9 mouse cellular contexts compared by ENCODE assay signal in the genomic region with DNA sequence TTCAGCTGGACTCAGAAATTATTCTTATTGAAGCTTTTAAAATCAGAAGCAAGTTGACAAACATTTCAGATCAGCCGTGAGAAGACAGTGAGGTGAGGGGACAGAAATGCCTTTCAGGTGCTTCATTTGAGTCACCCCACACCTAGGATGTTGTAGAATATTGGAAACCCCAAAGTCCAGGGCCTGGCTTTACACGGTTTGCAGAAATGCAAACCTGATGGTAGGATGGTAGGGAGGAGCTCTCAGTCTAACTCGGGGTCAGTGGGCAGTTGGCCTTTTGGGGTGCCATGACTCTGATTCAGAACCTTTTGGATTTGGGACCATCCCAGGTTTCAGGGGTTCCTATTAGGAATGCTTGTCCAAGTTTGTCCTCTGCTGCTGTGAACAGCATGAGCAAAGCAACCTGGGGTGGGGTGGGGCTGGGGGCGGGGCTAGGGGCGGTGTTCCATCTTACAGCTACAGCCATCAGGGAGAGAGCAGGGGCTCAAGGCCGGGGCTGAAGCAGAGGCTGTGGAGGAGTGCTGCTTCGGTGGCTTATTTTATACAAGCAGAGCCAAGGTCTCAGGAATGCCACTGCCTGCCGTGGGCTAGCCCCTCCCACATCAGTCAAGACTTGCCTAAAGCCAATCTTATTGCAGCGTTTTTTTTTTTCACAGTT.
DNase-seq lines count a peak whose midpoint lies in the region; ATAC-seq and TF ChIP-seq lines count a peak whose summit lies in the region.
"Had no signal": no experiment of that assay in that cellular context is flagged by ENCODE, and none has a peak within 500 bp of the region (broad histone marks: within the 10 kb centered on the region; RNA-seq: fewer than 3 reads in every experiment).

No protein-coding gene starts in this region.

- 0 out of 2 replicates have a peak, but pooled peaks cover 8% of the 10 kb centered on the region for H3K27me3 ChIP-seq in intestine, embryonic 16.5 days (replicated peaks; ENCODE audit: control insufficient read depth, insufficient read depth, low read length)
- peaks cover 18% of the 10 kb centered on the region for H3K27me3 ChIP-seq in midbrain, embryonic 10.5 days (ENCODE audit: low read depth, poor library complexity, severe bottlenecking)

- peak; percentile 73 for ATAC-seq in intestine, embryonic 16.5 days

- in situ Hi-C loops in ES-E14 (cut with MboI; ENCODE audit: low sequenced_read_pairs in 2 of 2, unreplicated experiment in 2 of 2): no loop called here

- H3K9me3 ChIP-seq in ES-E14 (ENCODE audit: control insufficient read depth, insufficient read depth, low read depth, low read length): no peaks in the 10 kb centered on the region
- H3K9me3 ChIP-seq in intestine, embryonic 16.5 days (ENCODE audit: control insufficient read depth, low read length): no peaks in the 10 kb centered on the region
- H3K9me3 ChIP-seq in midbrain, embryonic 10.5 days (replicated peaks): no peaks in the 10 kb centered on the region

- H3K4me3 ChIP-seq in ES-E14 (ENCODE audit: insufficient read depth in 1 of 2, low read depth in 1 of 2, low read length in 2 of 2, poor library complexity in 1 of 2, severe bottlenecking in 1 of 2): 0 out of 4 replicates have a peak overlapping the region, but pooled peaks of 1 of the 2 experiments have one; percentile 5
- no peak overlapping the region; the same call in 1 of the 2 replicates for H3K4me3 ChIP-seq in intestine, embryonic 16.5 days (ENCODE audit: low read length)
- H3K4me3 ChIP-seq in midbrain, embryonic 10.5 days: peak overlapping the region; percentile 64

- H3K4me1 ChIP-seq in ES-E14 (ENCODE audit: control insufficient read depth in 2 of 2, insufficient read depth in 2 of 2, low read length in 2 of 2, poor library complexity in 1 of 2): peaks cover 0 to 4% of the 10 kb centered on the region in 2 experiments; a peak in 2 of 4 replicates
- H3K4me1 ChIP-seq in intestine, embryonic 16.5 days (ENCODE audit: control insufficient read depth, insufficient read depth, low read length): peaks cover 13% of the 10 kb centered on the region; the same call in 1 of the 2 replicates
- H3K4me1 ChIP-seq in midbrain, embryonic 10.5 days: peaks cover 47% of the 10 kb centered on the region

- H3K36me3 ChIP-seq in ES-E14 (ENCODE audit: control insufficient read depth, insufficient read depth, low read length, poor library complexity, severe bottlenecking): no peaks in the 10 kb centered on the region
- no peaks in the 10 kb centered on the region for H3K36me3 ChIP-seq in intestine, embryonic 16.5 days (ENCODE audit: control insufficient read depth, insufficient read depth, low read length)
- peaks cover 20% of the 10 kb centered on the region for H3K36me3 ChIP-seq in midbrain, embryonic 10.5 days

- no peak overlapping the region for H3K27ac ChIP-seq in ES-E14 (ENCODE audit: insufficient read depth, low read depth, low read length, poor library complexity, severe bottlenecking)
- no peak overlapping the region for H3K27ac ChIP-seq in intestine, embryonic 16.5 days (ENCODE audit: low read length)
- peak overlapping the region; percentile 93 for H3K27ac ChIP-seq in midbrain, embryonic 10.5 days (replicated peaks)
- H3K27ac ChIP-seq: macrophage had no signal

- WGBS in intestine, embryonic 16.5 days: 2% methylated on average over 9 of the region's 9 CpGs
- WGBS in midbrain, embryonic 10.5 days: 3% methylated on average over 9 of the region's 9 CpGs

- no peak overlapping the region for H3K9ac ChIP-seq in ES-E14 (ENCODE audit: insufficient read depth, low read depth, low read length, poor library complexity, severe bottlenecking)
- H3K9ac ChIP-seq in intestine, embryonic 16.5 days (ENCODE audit: low read depth, low read length): no peak overlapping the region

- intact Hi-C loops in gastrocnemius, postnatal 14 days (cut with DNase I; ENCODE audit: low total_unique reads): no loop called here

- peak overlapping the region; percentile 75 for H3K4me2 ChIP-seq in intestine, embryonic 16.5 days (ENCODE audit: low read depth, low read length)

- peak; percentile 15 for DNase-seq in ES-E14 (ENCODE audit: low read depth, low spot score)
- DNase-seq in embryo, embryonic 11 days: peak; percentile 60
- peak; percentile 56 for DNase-seq in midbrain, embryonic 10.5 days (ENCODE audit: low spot score)
- DNase-seq in right cerebral cortex, postnatal 36 days (ENCODE audit: low spot score in 2 of 2): no peak
- no peak for DNase-seq in gastrocnemius, postnatal 14 days
- no peak for DNase-seq in right cerebral cortex, postnatal 4 days
- no peak for DNase-seq in gastrocnemius, postnatal 4 days (ENCODE audit: low spot score in 2 of 2)

TF ChIP-seq in ES-E14, 5 proteins besides CTCF, POLR2A, EP300 and RAD21:
- TF ChIP-seq ZNF384 (IDR thresholded peaks at IDR 0.05; ENCODE audit: low read depth, low read length) (0 out of 2 replicates have a peak, but pooled peaks have one; percentile 21), CHD2 (IDR thresholded peaks at IDR 0.05; ENCODE audit: low read depth, low read length) (no peak)

Comparison
In these comparisons a context has a peak if more than half of its experiments do, and no peak if none do; other contexts are left out.
1. DNase-seq: peak in ES-E14 (single experiment), embryo, embryonic 11 days (single experiment) and midbrain, embryonic 10.5 days (single experiment); none in right cerebral cortex, postnatal 36 days (0 of 2), gastrocnemius, postnatal 14 days (single experiment), right cerebral cortex, postnatal 4 days (single experiment) and gastrocnemius, postnatal 4 days (0 of 2).